Mouse (Mus musculus) small intestine, adult 2 months (tissue): ENCODE data around the gene Rfng.

Source experiments
- CTCF ChIP-seq: fragments of 200-500 bp; IDR thresholded peaks from 2 replicates; pipeline ENCODE4 v1.5.1; 2012; ENCODE audit warnings: low read depth, mild to moderate bottlenecking, control low read depth, inconsistent platforms, low read length, moderate library complexity, mixed read lengths; ENCODE audit not compliant: insufficient replicate concordance, insufficient read length; ENCODE audit errors: extremely low read depth
- POLR2A ChIP-seq: fragments of 200-500 bp; IDR thresholded peaks from 2 replicates; pipeline ENCODE4 v1.6.1; 2012; ENCODE audit warnings: low read depth, mild to moderate bottlenecking, control low read depth, inconsistent platforms, low read length, moderate library complexity

- TF ChIP-seq CTCF (no peak), POLR2A (no peak)
These were observed 33.4 kb upstream of the Rfng start for GRCm38 (mm10) chr11:120817358-120817757.
